Mouse (Mus musculus) layer of hippocampus, adult 2 months (tissue): ENCODE measurements around the gene Kctd6. TPM values are rescaled to one million over a fixed set of nuclear protein-coding genes. Genes with fewer than 3 reads are reported as not detected.

Source experiments
- DNase-seq, 2 experiments: peaks; one replicate each; pipeline ENCODE4 v3.0.0; 2022; ENCODE audit warnings: low spot score in 2 of 2
- H3K27ac ChIP-seq: fragments of 200-600 bp; 2 replicates; pipeline ENCODE4 v1.8.1; 2022
- H3K4me3 ChIP-seq: fragments of 200-600 bp; 2 replicates; pipeline ENCODE4 v1.8.1; 2022; ENCODE audit warnings: mild to moderate bottlenecking
- CTCF ChIP-seq: fragments of 200-600 bp; conservative IDR thresholded peaks from 2 replicates; pipeline ENCODE4 v1.8.1; 2022; ENCODE audit warnings: antibody characterized with exemption, mild to moderate bottlenecking, moderate library complexity
- long read RNA-seq, 2 experiments: library from polyadenylated mRNA; stranded (forward); transcript quantifications; one replicate each; pipeline ENCODE4 v2.0.0; 2021; ENCODE audit warnings: borderline mapping rate in 2 of 2
- total RNA-seq, 2 experiments: library from RNA; stranded (reverse); gene quantifications; 2 replicates each; pipeline ENCODE4 v1.2.3; 2021

Kctd6 gene
- 10 to 100 TPM; 69.1 to 79.4 TPM for total RNA-seq
- long read RNA-seq, experiment 1, transcript Kctd6-201 (3 exons, 1,650 nt) = major isoform, 42 of 54 reads
- long read RNA-seq, experiment 1, transcript Kctd6-202 (3 exons, 3,052 nt) = minor isoform, 5 of 54 reads
- long read RNA-seq, experiment 1, partial matches to known transcripts = 4 of 54 reads
- long read RNA-seq, experiment 1, other reads (novel, unspliced or antisense) = 3 of 54 reads
- long read RNA-seq, experiment 2, transcript Kctd6-201 (3 exons, 1,650 nt) = major isoform, 88 of 111 reads
- long read RNA-seq, experiment 2, partial matches to known transcripts = 12 of 111 reads
- long read RNA-seq, experiment 2, other reads (novel, unspliced or antisense) = 7 of 111 reads

DNA sequence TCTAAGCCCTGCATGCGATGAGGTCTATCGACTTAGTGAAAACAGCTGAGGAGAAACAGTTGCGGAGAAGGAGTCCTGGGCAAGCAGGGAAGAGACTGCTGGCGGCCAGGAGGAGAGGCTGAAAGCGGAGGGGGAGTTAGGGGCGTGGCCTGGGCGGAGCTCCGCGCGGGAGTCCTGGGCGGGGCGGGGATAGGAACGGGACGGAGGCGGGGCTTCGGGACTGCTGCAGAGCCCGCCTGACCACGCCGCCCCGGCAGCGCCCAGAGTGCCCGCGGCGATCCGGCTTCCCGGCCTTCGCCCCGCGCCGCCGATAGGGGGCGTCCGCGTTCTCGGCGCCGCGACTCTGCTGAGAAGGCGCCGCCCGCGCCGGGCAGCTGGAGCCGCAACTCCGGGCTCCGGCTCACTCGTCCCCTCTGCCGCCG is at the start of gene Kctd6:
Kctd6 (plus strand) TSS at position 338 of the 422 bp plus-strand sequence.
- H3K27ac ChIP-seq = peak within 1 kb of the TSS; percentile 98
- H3K4me3 ChIP-seq = peak within 1 kb of the TSS; percentile 95
- peak; percentile 83 for TF ChIP-seq CTCF
- peak; percentile 98 for DNase-seq

DNA sequence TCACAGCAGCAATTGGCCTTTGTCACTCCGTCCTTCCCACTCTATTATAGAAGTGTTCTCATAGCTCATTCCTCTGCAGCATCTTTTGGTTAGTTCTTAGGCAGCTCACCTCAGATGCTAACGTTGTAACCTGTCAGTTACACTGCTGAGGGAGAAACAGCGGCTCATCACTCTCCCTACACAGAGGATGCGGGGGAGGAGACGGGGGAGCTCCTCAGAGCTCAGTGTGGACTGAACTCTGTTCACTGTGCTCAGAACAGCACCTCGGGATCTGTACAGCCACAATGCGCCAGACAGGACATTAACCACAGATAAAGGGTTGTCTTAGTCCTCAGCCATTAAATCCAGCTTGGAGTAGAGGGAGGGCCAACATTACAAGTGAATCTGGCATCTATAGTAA is 49.5 kb upstream of the Kctd6 start:
- H3K27ac ChIP-seq = no peak overlapping the region
- no peak overlapping the region for H3K4me3 ChIP-seq
- TF ChIP-seq CTCF = no peak
- no peak for DNase-seq

DNA sequence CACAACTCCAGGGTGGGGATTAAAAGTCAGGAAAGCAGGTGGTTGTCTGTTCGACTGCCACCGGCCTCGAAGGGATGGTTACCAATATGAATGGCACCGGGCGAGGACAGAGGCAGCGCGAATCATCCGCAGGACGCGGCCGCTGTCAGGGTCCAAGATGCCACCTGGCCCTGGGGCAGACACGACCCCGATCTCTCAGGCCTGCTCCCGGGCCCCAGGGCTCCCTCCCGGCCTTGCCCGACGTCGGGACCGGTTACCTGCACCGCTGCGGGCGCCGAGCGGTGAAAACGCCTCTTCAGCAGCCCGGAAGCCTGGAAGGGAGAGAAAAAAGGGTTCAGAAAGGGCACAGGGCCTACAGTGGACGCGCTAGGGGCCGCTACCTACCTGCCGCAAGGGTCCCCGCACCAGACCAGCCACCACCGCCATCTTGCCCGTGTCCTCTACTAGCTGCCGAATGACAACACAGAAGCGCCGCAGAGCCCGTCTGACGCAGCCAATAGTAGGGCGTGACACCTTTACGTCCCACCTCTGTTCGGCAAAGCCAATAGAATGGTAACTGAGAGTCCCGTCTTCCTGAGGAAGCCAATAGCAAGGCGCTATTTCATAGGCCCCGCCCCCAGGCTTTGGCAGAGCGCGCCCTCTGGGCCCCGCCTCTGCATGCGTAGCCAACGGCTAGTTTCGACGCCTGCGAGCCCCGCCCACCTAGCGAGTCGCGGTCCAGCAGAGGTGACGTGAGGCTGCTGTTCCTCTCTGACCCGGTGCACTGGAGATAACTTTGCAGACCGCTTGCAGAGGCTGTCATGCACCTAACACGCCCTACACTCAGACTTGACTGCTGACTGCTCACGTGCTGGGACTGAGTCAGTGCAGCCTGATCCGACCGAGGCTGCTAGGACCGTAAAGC is 41.2 kb upstream of the Kctd6 start, which contains the start of gene Pdhb:
Pdhb (minus strand) TSS at position 519 of the 904 bp plus-strand sequence.
- peak within 1 kb of the TSS; percentile 80 for H3K4me3 ChIP-seq
- peak within 1 kb of the TSS; percentile 96 for H3K27ac ChIP-seq
- peak; percentile 97 to 99 for DNase-seq
- TF ChIP-seq CTCF = peak; percentile 32; the same call in 1 of the 2 replicates

DNA sequence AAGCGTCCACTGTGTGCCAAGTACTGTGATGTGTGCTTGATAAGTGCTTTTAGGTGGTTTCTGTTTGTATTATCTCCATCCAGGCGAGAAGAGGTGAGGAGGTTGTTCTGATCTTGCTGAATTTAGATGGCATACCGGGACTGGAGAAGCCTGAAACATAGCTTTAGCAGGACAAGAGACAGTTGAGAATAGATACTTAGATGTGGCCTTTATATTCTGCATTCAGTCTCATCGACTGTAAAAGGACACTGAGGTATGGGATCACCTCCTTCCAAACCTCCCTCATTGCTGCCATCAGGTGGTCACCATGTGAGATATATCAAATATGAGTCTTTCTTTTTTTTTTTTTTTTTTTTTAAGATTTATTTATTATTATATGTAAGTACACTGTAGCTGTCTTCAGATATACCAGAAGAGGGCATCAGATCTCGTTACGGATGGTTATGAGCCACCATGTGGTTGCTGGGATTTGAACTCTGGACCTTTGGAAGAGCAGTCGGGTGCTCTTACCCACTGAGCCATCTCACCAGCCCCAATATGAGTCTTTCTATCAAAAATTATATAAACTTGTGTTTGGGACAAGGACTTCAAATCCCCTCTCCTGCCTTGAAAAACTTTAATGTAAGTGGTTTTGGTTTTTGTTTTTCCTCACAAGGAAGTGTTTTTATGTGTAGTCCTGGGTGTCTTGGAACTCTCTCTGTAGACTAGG is 40.2 kb upstream of the Kctd6 start:
- Histone ChIP-seq H3K4me3 (peak overlapping the region; percentile 80), H3K27ac (peak overlapping the region; percentile 92)
- TF ChIP-seq CTCF = peak; percentile 58
- peak; percentile 30 to 32 for DNase-seq

DNA sequence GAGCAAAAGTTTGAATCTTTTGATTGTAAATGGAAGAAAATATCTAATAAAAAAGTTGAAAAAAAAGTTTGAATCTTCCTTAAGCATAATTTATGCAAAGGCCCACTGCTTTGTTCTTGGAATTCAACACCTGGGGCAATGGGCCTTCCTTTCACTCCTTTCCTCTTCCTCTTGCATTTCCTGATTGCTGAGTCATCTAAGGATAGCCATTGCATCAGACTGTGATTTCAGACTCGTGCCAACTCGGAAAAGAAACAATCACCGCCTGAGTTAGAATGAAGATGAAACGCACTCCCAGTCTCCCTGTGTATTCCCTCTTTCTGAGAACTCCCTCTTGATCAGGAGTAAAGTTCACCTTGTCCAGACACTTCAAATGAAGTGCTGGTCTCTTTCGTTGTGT is 39.3 kb upstream of the Kctd6 start:
- no peak overlapping the region for H3K4me3 ChIP-seq
- DNase-seq = no peak
- TF ChIP-seq CTCF = no peak
- no peak overlapping the region for H3K27ac ChIP-seq

DNA sequence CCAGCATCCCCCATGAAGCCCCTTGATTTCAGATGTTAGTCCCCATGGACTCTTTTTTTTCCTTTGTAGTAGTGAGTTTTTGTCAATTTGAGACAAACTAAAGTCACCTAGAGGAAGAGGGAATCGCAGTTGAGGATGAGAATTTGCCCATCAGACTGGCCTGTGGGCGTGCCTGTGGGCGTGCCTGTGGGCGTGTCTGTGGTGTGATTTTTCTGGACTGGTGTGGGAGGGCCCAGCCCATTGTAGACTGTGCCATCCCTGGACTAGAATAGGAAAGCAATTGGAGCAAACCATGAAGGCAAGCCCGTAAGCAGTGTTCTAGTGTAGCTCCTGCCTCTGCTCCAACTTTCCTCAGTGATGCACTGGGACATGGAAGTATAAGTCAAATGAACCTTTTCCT is 37.7 kb upstream of the Kctd6 start:
- no peak for TF ChIP-seq CTCF

DNA sequence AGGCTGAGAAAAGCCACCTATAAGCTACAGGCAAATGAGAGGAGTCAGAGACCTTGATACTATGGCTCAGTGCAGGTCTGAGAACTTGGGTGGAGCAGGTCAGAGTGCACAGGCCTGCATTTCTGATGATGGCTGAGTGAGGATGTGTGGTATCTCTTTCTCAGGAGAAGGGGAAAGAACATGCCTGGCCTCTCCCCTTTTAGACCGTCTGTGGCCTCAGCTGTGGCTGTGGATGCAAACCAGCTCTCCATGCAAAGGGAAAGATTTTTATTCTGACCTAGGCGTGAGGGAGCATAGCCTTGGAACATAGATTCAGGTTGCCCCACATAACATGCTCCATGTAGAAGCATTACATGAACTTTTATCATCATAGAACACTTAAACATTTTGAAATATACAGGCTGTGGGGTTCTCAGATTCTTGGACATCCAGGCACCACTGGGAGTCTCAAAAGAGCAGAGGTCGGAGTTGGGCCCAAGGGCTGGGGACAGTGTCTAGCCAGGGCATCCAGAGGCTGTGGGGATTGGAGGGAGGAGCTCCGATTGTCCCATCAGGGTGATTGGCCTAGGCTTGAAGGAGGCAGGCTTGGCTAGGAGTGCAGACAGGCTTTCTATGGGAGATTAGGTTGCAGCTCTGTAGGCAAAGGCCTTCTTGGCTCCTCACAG is 33.4 kb upstream of the Kctd6 start:
- TF ChIP-seq CTCF = no peak
- no peak overlapping the region for H3K4me3 ChIP-seq
- DNase-seq = no peak
- H3K27ac ChIP-seq = no peak overlapping the region

More for the DNA sequence above, 37.7 kb upstream of the Kctd6 start:
- DNase-seq = no peak
- Histone ChIP-seq H3K4me3 (no peak overlapping the region), H3K27ac (no peak overlapping the region)

DNA sequence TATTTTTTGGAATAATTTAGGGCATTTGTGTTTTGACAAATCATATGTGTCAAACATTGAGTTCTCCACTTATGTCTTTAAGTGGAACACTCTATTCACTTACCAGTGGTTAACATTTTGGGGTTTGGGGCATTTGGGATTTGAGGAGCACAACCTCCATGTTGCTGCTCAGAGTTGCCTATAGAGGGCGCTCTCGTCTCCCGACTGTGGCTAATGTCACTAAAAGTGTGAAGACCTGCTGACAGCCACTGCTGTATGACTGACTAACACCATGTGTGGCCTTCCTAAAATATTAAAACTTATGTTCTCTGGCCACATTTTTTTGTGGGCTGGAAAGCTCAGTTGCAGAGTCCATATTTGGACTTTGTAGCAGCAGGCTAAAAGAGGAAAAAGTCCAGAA is 30.6 kb upstream of the Kctd6 start:
- H3K4me3 ChIP-seq = no peak overlapping the region
- TF ChIP-seq CTCF = peak; percentile 68
- no peak for DNase-seq
- H3K27ac ChIP-seq = no peak overlapping the region

DNA sequence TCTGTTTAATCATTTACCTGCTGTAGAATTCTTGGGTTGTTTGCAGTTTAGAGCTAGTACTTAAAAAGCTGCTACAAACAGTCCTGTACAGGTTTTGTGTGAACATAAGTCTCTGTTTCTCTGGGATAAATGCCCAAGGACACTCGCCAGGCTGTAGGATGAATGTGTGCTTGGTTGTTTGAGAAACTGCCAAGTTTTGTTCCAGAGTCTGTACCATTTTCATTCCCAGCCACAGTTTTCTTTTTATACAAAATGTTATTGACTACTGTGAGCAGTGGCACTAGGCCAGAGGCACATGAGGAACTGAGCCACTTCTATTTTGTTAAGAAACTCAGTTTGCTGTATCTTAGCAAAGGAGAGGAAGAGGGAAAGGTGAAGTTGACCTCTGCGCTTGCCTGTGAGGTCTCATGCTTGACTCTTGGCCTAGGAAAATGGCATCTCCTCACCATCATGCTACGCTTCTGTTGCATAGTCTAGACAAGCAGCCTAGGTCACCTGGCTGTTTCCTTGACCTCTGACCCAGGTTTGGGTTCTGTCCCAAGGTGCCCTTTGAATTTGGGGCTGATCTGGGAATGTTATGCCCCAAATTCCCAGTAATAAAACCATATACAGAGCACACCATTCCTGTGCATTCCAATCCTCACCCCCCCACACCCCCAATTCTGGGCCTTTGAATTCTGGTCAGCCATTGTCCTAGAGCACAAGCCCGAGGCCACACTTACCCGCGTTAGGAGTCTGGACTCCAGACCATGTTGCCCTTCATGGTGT is 27.5 kb upstream of the Kctd6 start:
- no peak for TF ChIP-seq CTCF
- H3K4me3 ChIP-seq = no peak overlapping the region
- peak overlapping the region; percentile 88 for H3K27ac ChIP-seq
- DNase-seq = peak; percentile 53 to 80

DNA sequence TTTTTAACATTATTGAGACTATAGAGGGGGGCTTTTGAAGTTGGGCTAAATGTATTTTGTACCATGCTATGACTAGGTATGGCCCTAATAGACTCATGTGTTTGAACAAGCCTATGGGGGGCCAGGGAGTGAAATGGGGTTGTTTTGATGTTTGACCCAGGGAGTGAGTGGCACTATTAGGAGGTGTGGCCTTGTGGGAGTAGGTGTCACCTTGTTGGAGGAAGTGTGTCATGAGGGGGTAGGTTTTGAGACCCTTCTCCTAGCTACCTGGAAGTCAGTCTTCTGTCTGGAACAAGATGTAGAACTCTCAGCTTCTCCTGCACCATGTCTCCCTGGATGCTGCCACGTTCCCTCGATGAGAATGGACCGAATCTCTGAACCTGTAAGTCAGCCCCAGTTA is 23.4 kb upstream of the Kctd6 start:
- H3K4me3 ChIP-seq = no peak overlapping the region
- no peak for DNase-seq
- TF ChIP-seq CTCF = no peak
- H3K27ac ChIP-seq = no peak overlapping the region

DNA sequence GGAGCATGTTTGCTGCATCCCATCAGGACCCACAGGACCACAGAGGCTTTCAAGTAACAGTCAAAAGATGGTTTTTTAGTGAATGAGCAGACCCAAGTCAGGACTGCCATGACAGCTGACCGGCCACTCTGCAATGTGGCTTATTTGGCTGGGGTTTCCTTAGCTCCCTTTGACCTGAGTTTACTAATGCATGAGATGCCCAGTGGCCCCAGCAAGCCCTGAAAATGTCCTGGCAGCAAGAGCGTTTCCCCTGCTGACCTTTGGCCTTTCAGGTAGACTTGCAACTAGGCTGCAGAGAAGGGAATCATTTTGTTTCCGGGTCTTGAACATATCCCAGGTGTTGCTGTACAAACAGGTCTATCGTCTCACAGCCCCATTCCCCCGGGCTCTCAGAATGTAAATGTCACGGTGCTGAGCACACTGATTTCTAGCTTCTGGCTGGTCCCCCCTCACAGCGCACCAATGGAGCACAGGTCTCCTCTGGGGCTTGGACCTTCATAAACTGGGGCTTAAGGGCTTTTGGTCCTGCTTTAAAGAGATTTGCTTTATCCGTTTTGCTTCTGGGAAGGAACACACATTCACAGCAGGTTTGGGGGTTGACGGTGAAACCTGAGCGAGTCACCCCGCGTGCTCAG is 22.5 kb upstream of the Kctd6 start:
- no peak overlapping the region for H3K4me3 ChIP-seq
- TF ChIP-seq CTCF = no peak
- DNase-seq = no peak
- H3K27ac ChIP-seq = no peak overlapping the region
